Mouse (Mus musculus): ENCODE results near the gene Minpp1. TPM values are rescaled to one million over a fixed set of nuclear protein-coding genes. Genes with fewer than 3 reads are reported as not detected.

Minpp1 gene
- polyA plus RNA-seq, 1 experiment from 2014 or later: 99.9 TPM

GRCm38 (mm10) chr19:32527139-32527538 is 41.6 kb downstream of the Minpp1 start:
- Histone ChIP-seq H3K36me3 (no peaks in the 10 kb centered on the region), H3K4me1 (replicated peaks) (peaks cover 32% of the 10 kb centered on the region), H3K9me3 (replicated peaks) (no peaks in the 10 kb centered on the region), H3K9ac (no peak overlapping the region), H3K27me3 (no peaks in the 10 kb centered on the region), H3K4me2 (no peak overlapping the region), H3K4me3 (replicated peaks) (no peak overlapping the region), H3K27ac (no peak overlapping the region)
- WGBS (ENCODE audit: insufficient replicate concordance): 79% methylated on average over 5 of the region's 5 CpGs
- DNase-seq: no peak
- ATAC-seq (ENCODE audit: low read depth): no peak

- Histone ChIP-seq H3K36me3 (no peaks in the 10 kb centered on the region), H3K4me2 (no peak overlapping the region), H3K9me3 (replicated peaks) (no peaks in the 10 kb centered on the region), H3K4me1 (replicated peaks) (peaks cover 16% of the 10 kb centered on the region), H3K9ac (no peak overlapping the region), H3K4me3 (replicated peaks) (no peak overlapping the region), H3K27me3 (no peaks in the 10 kb centered on the region), H3K27ac (no peak overlapping the region)
- WGBS (ENCODE audit: insufficient replicate concordance): 21% methylated on average over 3 of the region's 3 CpGs
- ATAC-seq (ENCODE audit: low read depth) (no peak), DNase-seq (no peak)
Observed at GRCm38 (mm10) chr19:32528723-32529122, 43.2 kb downstream of the Minpp1 start.

- no peak overlapping the region for H3K4me3 ChIP-seq (replicated peaks)
- 75% methylated on average over 11 of the region's 11 CpGs for WGBS (ENCODE audit: insufficient replicate concordance)
- H3K27me3 ChIP-seq: no peaks in the 10 kb centered on the region
- ATAC-seq (ENCODE audit: low read depth) (no peak), DNase-seq (no peak)
- H3K4me2 ChIP-seq: no peak overlapping the region
- H3K9ac ChIP-seq: no peak overlapping the region
- H3K4me1 ChIP-seq (replicated peaks): peaks cover 9% of the 10 kb centered on the region
- no peaks in the 10 kb centered on the region for H3K9me3 ChIP-seq (replicated peaks)
- no peak overlapping the region for H3K27ac ChIP-seq
- H3K36me3 ChIP-seq: no peaks in the 10 kb centered on the region
Observed at GRCm38 (mm10) chr19:32529252-32529942, 43.8 kb downstream of the Minpp1 start.

- Histone ChIP-seq H3K27me3 (no peaks in the 10 kb centered on the region), H3K36me3 (no peaks in the 10 kb centered on the region), H3K4me1 (replicated peaks) (peaks cover 4% of the 10 kb centered on the region; the same call in 1 of the 2 replicates), H3K4me2 (no peak overlapping the region), H3K4me3 (replicated peaks) (no peak overlapping the region), H3K9ac (no peak overlapping the region), H3K9me3 (replicated peaks) (no peaks in the 10 kb centered on the region), H3K27ac (no peak overlapping the region)
- no peak for ATAC-seq (ENCODE audit: low read depth)
- 74% methylated on average over 7 of the region's 7 CpGs for WGBS (ENCODE audit: insufficient replicate concordance)
- DNase-seq: no peak
Observed at GRCm38 (mm10) chr19:32530296-32530695, 44.7 kb downstream of the Minpp1 start.

GRCm38 (mm10) chr19:32532331-32532730 is 46.8 kb downstream of the Minpp1 start:
- no peak for DNase-seq

GRCm38 (mm10) chr19:32532737-32533505 is 47.4 kb downstream of the Minpp1 start:
- H3K4me1 ChIP-seq (replicated peaks): peaks cover 4% of the 10 kb centered on the region; the same call in 1 of the 2 replicates
- no peaks in the 10 kb centered on the region for H3K36me3 ChIP-seq
- no peak overlapping the region for H3K4me2 ChIP-seq
- no peak overlapping the region for H3K4me3 ChIP-seq (replicated peaks)
- no peak overlapping the region for H3K27ac ChIP-seq
- H3K9me3 ChIP-seq (replicated peaks): no peaks in the 10 kb centered on the region
- WGBS (ENCODE audit: insufficient replicate concordance): 62% methylated on average over 7 of the region's 7 CpGs
- H3K27me3 ChIP-seq: no peaks in the 10 kb centered on the region
- DNase-seq: no peak
- no peak for ATAC-seq (ENCODE audit: low read depth)
- H3K9ac ChIP-seq: no peak overlapping the region

More at GRCm38 (mm10) chr19:32532331-32532730, 46.8 kb downstream of the Minpp1 start:
- Histone ChIP-seq H3K4me3 (replicated peaks) (no peak overlapping the region), H3K27me3 (no peaks in the 10 kb centered on the region), H3K9ac (no peak overlapping the region), H3K4me2 (no peak overlapping the region), H3K4me1 (replicated peaks) (peaks cover 4% of the 10 kb centered on the region; the same call in 1 of the 2 replicates), H3K36me3 (no peaks in the 10 kb centered on the region), H3K27ac (no peak overlapping the region), H3K9me3 (replicated peaks) (no peaks in the 10 kb centered on the region)
- WGBS (ENCODE audit: insufficient replicate concordance): 72% methylated on average over 3 of the region's 3 CpGs
- ATAC-seq (ENCODE audit: low read depth): no peak

- H3K9me3 ChIP-seq (replicated peaks): no peaks in the 10 kb centered on the region
- no peaks in the 10 kb centered on the region for H3K4me1 ChIP-seq (replicated peaks)
- no peak overlapping the region for H3K27ac ChIP-seq
- DNase-seq (no peak), ATAC-seq (ENCODE audit: low read depth) (no peak)
- no peak overlapping the region for H3K4me3 ChIP-seq (replicated peaks)
- no peak overlapping the region for H3K4me2 ChIP-seq
- H3K36me3 ChIP-seq: no peaks in the 10 kb centered on the region
- no peaks in the 10 kb centered on the region for H3K27me3 ChIP-seq
- no peak overlapping the region for H3K9ac ChIP-seq
Observed at GRCm38 (mm10) chr19:32534887-32535286, 49.3 kb downstream of the Minpp1 start.

- Histone ChIP-seq H3K4me1 (replicated peaks) (no peaks in the 10 kb centered on the region), H3K4me2 (no peak overlapping the region), H3K9me3 (replicated peaks) (no peaks in the 10 kb centered on the region), H3K36me3 (no peaks in the 10 kb centered on the region), H3K27ac (no peak overlapping the region), H3K27me3 (no peaks in the 10 kb centered on the region), H3K9ac (no peak overlapping the region), H3K4me3 (replicated peaks) (no peak overlapping the region)
- ATAC-seq (ENCODE audit: low read depth) (peak; percentile 45; the same call in 1 of the 2 replicates), DNase-seq (no peak)
- 61% methylated on average over 9 of the region's 9 CpGs for WGBS (ENCODE audit: insufficient replicate concordance)
Observed at GRCm38 (mm10) chr19:32542784-32543490, 57.4 kb downstream of the Minpp1 start.

GRCm38 (mm10) chr19:32547396-32547795 is 61.8 kb downstream of the Minpp1 start:
- H3K4me2 ChIP-seq: no peak overlapping the region
- no peaks in the 10 kb centered on the region for H3K36me3 ChIP-seq
- no peak overlapping the region for H3K4me3 ChIP-seq (replicated peaks)
- 0 out of 2 replicates have a peak, but pooled peaks cover 3% of the 10 kb centered on the region for H3K4me1 ChIP-seq (replicated peaks)
- H3K27me3 ChIP-seq: no peaks in the 10 kb centered on the region
- WGBS (ENCODE audit: insufficient replicate concordance): 44% methylated on average over 3 of the region's 3 CpGs
- no peaks in the 10 kb centered on the region for H3K9me3 ChIP-seq (replicated peaks)
- DNase-seq: no peak
- H3K27ac ChIP-seq: no peak overlapping the region
- no peak for ATAC-seq (ENCODE audit: low read depth)
- H3K9ac ChIP-seq: no peak overlapping the region

GRCm38 (mm10) chr19:32548202-32548601 is 62.6 kb downstream of the Minpp1 start:
- H3K36me3 ChIP-seq: no peaks in the 10 kb centered on the region
- H3K27me3 ChIP-seq: no peaks in the 10 kb centered on the region
- H3K4me2 ChIP-seq: no peak overlapping the region
- 0 out of 2 replicates have a peak, but pooled peaks cover 3% of the 10 kb centered on the region for H3K4me1 ChIP-seq (replicated peaks)
- DNase-seq (no peak), ATAC-seq (ENCODE audit: low read depth) (no peak)
- H3K27ac ChIP-seq: no peak overlapping the region
- no peaks in the 10 kb centered on the region for H3K9me3 ChIP-seq (replicated peaks)
- 78% methylated on average over 15 of the region's 15 CpGs for WGBS (ENCODE audit: insufficient replicate concordance)
- no peak overlapping the region for H3K4me3 ChIP-seq (replicated peaks)
- no peak overlapping the region for H3K9ac ChIP-seq

GRCm38 (mm10) chr19:32550446-32550845 is 64.9 kb downstream of the Minpp1 start:
- H3K4me3 ChIP-seq (replicated peaks): no peak overlapping the region
- ATAC-seq (ENCODE audit: low read depth): no peak
- H3K27ac ChIP-seq: no peak overlapping the region

More at GRCm38 (mm10) chr19:32550446-32550845, 64.9 kb downstream of the Minpp1 start:
- Histone ChIP-seq H3K36me3 (no peaks in the 10 kb centered on the region), H3K4me1 (replicated peaks) (0 out of 2 replicates have a peak, but pooled peaks cover 3% of the 10 kb centered on the region), H3K9ac (no peak overlapping the region), H3K4me2 (no peak overlapping the region), H3K9me3 (replicated peaks) (no peaks in the 10 kb centered on the region), H3K27me3 (no peaks in the 10 kb centered on the region)
- WGBS (ENCODE audit: insufficient replicate concordance): 66% methylated on average over 5 of the region's 5 CpGs
- DNase-seq: no peak
